Mouse (Mus musculus) liver, postnatal 0 days (tissue): ENCODE results near the gene Klc4.

Experiments used
- CTCF ChIP-seq: sonication (generic); IDR thresholded peaks from 2 replicates; pipeline ENCODE4 v1.5.1; 2016; ENCODE audit warnings: antibody characterized with exemption, low read depth
- EP300 ChIP-seq: IDR thresholded peaks from 2 replicates; pipeline ENCODE4 v1.6.1; 2016; ENCODE audit warnings: antibody characterized with exemption, low read depth, mild to moderate bottlenecking

DNA sequence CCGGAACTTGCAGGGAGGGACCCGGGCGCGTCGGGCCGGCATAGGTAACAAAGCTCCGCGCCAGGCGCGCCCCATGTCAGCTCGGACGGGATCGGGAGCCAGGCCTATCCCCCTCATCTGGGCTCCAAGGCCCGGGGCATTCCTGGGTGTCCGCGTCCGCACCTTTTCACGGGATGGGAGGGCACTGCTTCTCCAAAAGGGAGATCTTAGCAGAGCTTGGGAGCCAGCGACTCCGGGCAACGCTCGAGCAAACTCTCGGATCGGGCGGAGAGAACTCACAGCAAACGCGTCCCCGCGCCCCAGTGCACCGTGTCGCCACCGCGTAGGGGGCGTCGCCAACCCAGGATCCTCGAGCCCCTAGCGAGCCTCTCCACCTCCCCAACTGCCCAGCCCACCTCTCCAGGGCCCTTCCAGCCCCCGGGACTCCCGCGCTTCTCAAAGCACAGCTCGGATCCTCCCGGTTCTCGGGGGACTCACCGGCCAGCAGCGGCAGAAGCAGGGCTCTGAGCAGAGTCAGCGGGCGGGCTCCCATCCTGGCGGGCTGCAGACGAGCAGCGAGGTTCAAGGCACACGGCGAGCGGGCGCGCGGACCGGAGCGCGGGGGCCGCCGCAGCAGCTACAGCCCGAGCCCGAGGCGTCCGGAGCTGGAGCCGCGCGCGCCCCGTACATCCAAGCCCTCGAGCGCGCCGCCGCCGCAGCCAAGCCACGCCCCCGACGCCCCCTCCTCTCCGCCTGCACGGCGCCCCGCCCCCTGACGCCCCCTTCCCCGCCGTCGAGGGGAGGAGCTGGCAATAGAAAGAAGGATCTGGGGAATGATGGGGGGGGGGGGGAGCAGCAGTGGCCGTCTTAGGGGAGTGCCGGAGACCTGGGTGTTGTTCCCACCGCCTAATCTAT is 16.8 kb downstream of the Klc4 start, which contains the start of gene Ptk7:
- no peak for TF ChIP-seq CTCF
- TF ChIP-seq EP300, result no peak
